Mouse (Mus musculus) right cerebral cortex, postnatal 25 days (tissue): ENCODE results near the gene Olfr1501.
"Not testable (repeated sequence)": the region's sequence is repeated elsewhere in the genome, so short reads cannot be mapped to it uniquely, and the experiment has no call there.

ENCODE experiments used
- DNase-seq: peaks from one replicate; pipeline ENCODE4 v3.0.0; 2022

The Olfr1501 gene

GRCm38 (mm10) chr19:13850592-13850991, at the start of gene Olfr1501:
TSS of gene Olfr1501 (minus strand) at chr19:13850692.
- not testable (repeated sequence) for DNase-seq

- no peak for DNase-seq
Measured at GRCm38 (mm10) chr19:13897828-13898227, 47.3 kb upstream of the Olfr1501 start, which contains the start of gene Olfr1504. TSS of gene Olfr1504 (minus strand) at chr19:13897928.

- no peak for DNase-seq
Measured at GRCm38 (mm10) chr19:13861495-13861894, 11.0 kb upstream of the Olfr1501 start, which contains the start of gene Olfr1502. TSS of gene Olfr1502 (plus strand) at chr19:13861795.

GRCm38 (mm10) chr19:13830388-13830787, 20.1 kb downstream of the Olfr1501 start, which contains the start of gene Olfr1500:
TSS of gene Olfr1500 (minus strand) at chr19:13830488.
- DNase-seq = no peak

GRCm38 (mm10) chr19:13828447-13828846, 22.0 kb downstream of the Olfr1501 start:
- no peak for DNase-seq

GRCm38 (mm10) chr19:13820847-13821246, 29.6 kb downstream of the Olfr1501 start:
- no peak for DNase-seq

GRCm38 (mm10) chr19:13819347-13819746, 31.1 kb downstream of the Olfr1501 start, which contains the start of gene Olfr1499:
TSS of gene Olfr1499 (minus strand) at chr19:13819447.
- no peak for DNase-seq

- no peak for DNase-seq
Measured at GRCm38 (mm10) chr19:13818827-13819226, 31.7 kb downstream of the Olfr1501 start.

- DNase-seq = no peak
Measured at GRCm38 (mm10) chr19:13812823-13813222, 37.7 kb downstream of the Olfr1501 start.

- DNase-seq = not testable (repeated sequence)
Measured at GRCm38 (mm10) chr19:13805486-13805885, 45.0 kb downstream of the Olfr1501 start.

GRCm38 (mm10) chr19:13798102-13798501, 52.4 kb downstream of the Olfr1501 start, which contains the start of gene Olfr1497:
TSS of gene Olfr1497 (minus strand) at chr19:13798202.
- DNase-seq = no peak
